Mouse (Mus musculus) limb, embryonic 14.5 days (tissue): ENCODE results near the gene Cnih2. TPM values are rescaled to one million over a fixed set of nuclear protein-coding genes. Genes with fewer than 3 reads are reported as not detected.
A peak's percentile ranks its signal among the peaks of the same experiment; 100 is the strongest.

Experiments used
- ATAC-seq: fragments of 200-750 bp; cut with Nextera tagmentation; 2 replicates; pipeline ENCODE4 v1.8.0; 2017; ENCODE audit warnings: low read depth, moderate number of reproducible peaks, moderate TSS enrichment; ENCODE audit not compliant: low FRiP score
- DNase-seq: peaks from one replicate; pipeline ENCODE4 v3.0.0-alpha.2; 2015; ENCODE audit warnings: low spot score
- H3K27ac ChIP-seq: fragments of 300-500 bp; sonication (generic); replicated peaks from 2 replicates; pipeline ENCODE4 v1.5.1; 2014; ENCODE audit warnings: low read depth, mild to moderate bottlenecking, low read length, moderate library complexity, mixed read lengths
- H3K27me3 ChIP-seq: fragments of 300-500 bp; sonication (generic); 2 replicates; pipeline ENCODE4 v1.6.1; 2014; ENCODE audit warnings: low read length, mixed read lengths; ENCODE audit not compliant: control insufficient read depth, insufficient read depth
- H3K36me3 ChIP-seq: fragments of 300-500 bp; sonication (generic); 2 replicates; pipeline ENCODE4 v1.6.1; 2014; ENCODE audit warnings: mild to moderate bottlenecking, low read length, moderate library complexity, mixed read lengths; ENCODE audit not compliant: control insufficient read depth, insufficient read depth
- H3K4me1 ChIP-seq: fragments of 300-500 bp; sonication (generic); 2 replicates; pipeline ENCODE4 v1.6.1; 2014; ENCODE audit warnings: antibody characterized with exemption, low read length, mixed read lengths; ENCODE audit not compliant: control insufficient read depth, insufficient read depth
- H3K4me2 ChIP-seq: fragments of 300-500 bp; sonication (generic); replicated peaks from 2 replicates; pipeline ENCODE4 v1.6.1; 2014; ENCODE audit warnings: low read depth, mild to moderate bottlenecking, low read length, moderate library complexity; ENCODE audit not compliant: severe bottlenecking
- H3K4me3 ChIP-seq: fragments of 300-500 bp; sonication (generic); replicated peaks from 2 replicates; pipeline ENCODE4 v1.5.1; 2014; ENCODE audit warnings: low read length
- H3K9ac ChIP-seq: fragments of 300-500 bp; sonication (generic); 2 replicates; pipeline ENCODE4 v1.6.1; 2014; ENCODE audit warnings: mild to moderate bottlenecking, low read depth, low read length, moderate library complexity; ENCODE audit not compliant: severe bottlenecking
- H3K9me3 ChIP-seq: fragments of 300-500 bp; sonication (generic); 2 replicates; pipeline ENCODE4 v1.6.1; 2016; ENCODE audit warnings: low read length; ENCODE audit not compliant: control insufficient read depth
- POLR2A ChIP-seq: fragments of 200-500 bp; IDR thresholded peaks from 2 replicates; pipeline ENCODE4 v1.8.0; 2012; ENCODE audit warnings: inconsistent platforms, mild to moderate bottlenecking, moderate library complexity, borderline replicate concordance; ENCODE audit not compliant: insufficient read depth, insufficient read length; ENCODE audit errors: extremely low read depth
- WGBS: fragments of 180-500 bp; shearing (Covaris S2); extraction: QIAGEN DNeasy Blood & Tissue Kit; methylation state at CpG from one replicate; pipeline ENCODE4 v1.1.7; 2014; 5-methylcytosine and 5-hydroxymethylcytosine counted together
- polyA plus RNA-seq, 2 experiments: library from polyadenylated mRNA; depleted of rRNA in 1 of 2; stranded (reverse) in 1 of 2; unstranded in 1 of 2; fragments of >200 nt; fragmentation: Nextera tagmentation in 1 of 2; extraction: Ambion mirVana in 1 of 2; gene quantifications; 2 replicates each; pipeline versions ENCODE4 v1.2.1 to v1.2.3; 2012 to 2014

Cnih2 gene
- polyA plus RNA-seq, 2 experiments, result 40.5 to 40.8 TPM

DNA sequence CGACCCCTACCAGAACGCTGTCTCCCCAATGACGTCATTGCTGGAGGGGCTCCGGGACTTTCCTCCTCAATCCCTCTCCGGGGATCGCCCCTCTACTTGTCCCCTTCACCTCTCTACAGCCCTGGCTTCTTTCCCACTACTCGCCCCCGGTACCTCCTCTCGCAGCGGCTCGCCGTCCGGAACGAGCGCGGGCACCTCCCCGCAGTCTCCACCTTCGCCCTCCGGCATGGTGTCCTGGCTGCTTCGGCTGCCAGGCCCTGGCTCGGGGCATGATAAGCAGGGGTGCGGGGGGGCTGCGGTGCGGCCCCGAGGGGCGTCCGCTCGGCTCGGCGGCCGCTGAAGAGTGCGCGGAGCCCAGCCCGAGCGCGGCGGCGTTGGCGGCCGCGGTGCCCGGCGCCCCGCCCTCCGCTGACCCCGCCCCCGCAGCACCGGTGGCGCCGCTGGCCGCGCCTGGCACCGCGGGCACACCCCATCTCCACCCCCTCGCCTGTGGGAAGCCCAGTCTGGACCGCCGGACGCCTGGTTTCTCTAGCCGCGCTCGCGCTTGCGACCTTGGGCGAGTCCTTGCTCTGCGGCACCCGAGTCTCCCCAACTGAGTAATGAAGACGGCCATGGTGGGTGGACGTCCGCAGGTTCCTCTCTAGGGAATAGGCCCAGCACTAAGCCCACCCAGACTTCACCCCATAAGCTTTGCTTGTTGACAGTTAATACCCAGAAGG, 13.0 kb downstream of the Cnih2 start, which contains the start of gene Tmem151a:
TSS of gene Tmem151a (minus strand) at position 387 of the 719 bp plus-strand sequence.
- Histone ChIP-seq H3K4me2 (peak within 1 kb of the TSS; percentile 74), H3K27me3 (peaks cover 58% of the 10 kb centered on the region), H3K36me3 (peaks cover 9% of the 10 kb centered on the region), H3K9me3 (no peaks in the 10 kb centered on the region), H3K4me1 (peaks cover 14% of the 10 kb centered on the region), H3K4me3 (peak within 1 kb of the TSS; percentile 42), H3K9ac (peak within 1 kb of the TSS; percentile 36), H3K27ac (no peak within 1 kb of the TSS)
- no peak for TF ChIP-seq POLR2A
- no peak for DNase-seq
- under 1% methylated on average over 54 of the region's 69 CpGs for WGBS
- no peak for ATAC-seq

- 6% methylated on average over 14 of the region's 15 CpGs for WGBS
- Histone ChIP-seq H3K9ac (no peak overlapping the region), H3K27me3 (peaks cover 58% of the 10 kb centered on the region), H3K4me2 (peak overlapping the region; percentile 74), H3K36me3 (peaks cover 5% of the 10 kb centered on the region; the same call in 1 of the 2 replicates), H3K4me1 (peaks cover 14% of the 10 kb centered on the region), H3K27ac (no peak overlapping the region), H3K4me3 (peak overlapping the region; percentile 42), H3K9me3 (no peaks in the 10 kb centered on the region)
- TF ChIP-seq POLR2A, result no peak
- ATAC-seq, result no peak
- no peak for DNase-seq
These were observed 13.5 kb downstream of the Cnih2 start for GRCm38 (mm10) chr19:5084834-5085144.

DNA sequence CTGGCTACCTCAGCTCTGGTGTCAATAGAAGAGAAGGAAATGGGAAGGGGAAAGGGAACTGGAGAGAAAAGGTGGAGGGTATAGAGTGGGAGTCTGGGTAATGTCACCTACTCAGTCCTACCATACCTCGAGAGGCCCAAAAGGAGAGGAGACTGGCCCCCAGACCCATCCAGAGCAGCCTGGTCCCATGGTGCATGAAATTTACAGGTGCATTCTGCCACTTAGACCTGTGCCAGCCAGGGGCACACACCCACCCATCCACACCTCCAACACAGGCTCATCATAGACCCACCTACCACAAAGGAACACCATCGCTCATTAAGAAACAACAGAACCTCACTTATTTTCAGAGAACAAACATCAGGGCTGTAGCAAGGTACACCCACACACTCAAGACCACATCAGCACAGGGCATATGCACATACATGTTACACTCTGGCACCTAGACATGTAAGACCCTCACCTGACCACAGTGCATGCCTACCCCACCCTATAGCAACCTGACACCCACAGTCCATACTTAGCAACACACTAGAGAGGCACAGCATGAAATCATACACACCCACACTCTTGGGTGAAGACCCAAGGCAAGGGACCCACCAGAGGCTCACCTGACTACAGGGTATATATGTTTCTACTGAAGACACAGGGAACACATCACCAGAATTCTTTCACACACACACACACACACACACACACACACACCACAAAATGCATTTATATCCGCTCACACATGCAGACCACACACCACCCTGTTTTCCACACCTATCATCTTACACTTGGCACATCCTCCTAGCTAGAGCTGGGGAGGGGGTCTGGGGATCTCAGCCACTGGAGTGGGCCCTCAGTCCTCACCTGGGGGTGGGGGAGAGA, 14.1 kb downstream of the Cnih2 start:
- WGBS, result 56% methylated on average over 3 of the region's 3 CpGs

GRCm38 (mm10) chr19:5082596-5082995, 15.7 kb downstream of the Cnih2 start:
- Histone ChIP-seq H3K4me2 (no peak overlapping the region), H3K9ac (no peak overlapping the region), H3K4me3 (no peak overlapping the region), H3K27ac (no peak overlapping the region), H3K4me1 (peaks cover 4% of the 10 kb centered on the region), H3K27me3 (peaks cover 58% of the 10 kb centered on the region), H3K36me3 (no peaks in the 10 kb centered on the region), H3K9me3 (no peaks in the 10 kb centered on the region)
- WGBS, result 70% methylated on average over 22 of the region's 24 CpGs
- ATAC-seq, result no peak
- TF ChIP-seq POLR2A, result no peak
- DNase-seq, result no peak

More for the DNA sequence above, 14.1 kb downstream of the Cnih2 start:
- ATAC-seq (no peak), DNase-seq (no peak)
- no peaks in the 10 kb centered on the region for H3K9me3 ChIP-seq
- no peak for TF ChIP-seq POLR2A
- peaks cover 58% of the 10 kb centered on the region for H3K27me3 ChIP-seq
- peaks cover 10% of the 10 kb centered on the region for H3K4me1 ChIP-seq
- H3K9ac ChIP-seq, result no peak overlapping the region
- H3K36me3 ChIP-seq, result 0 out of 2 replicates have a peak, but pooled peaks cover under 1% of the 10 kb centered on the region
- no peak overlapping the region for H3K27ac ChIP-seq
- H3K4me3 ChIP-seq, result peak overlapping the region; percentile 42; the same call in 1 of the 2 replicates
- H3K4me2 ChIP-seq, result no peak overlapping the region

GRCm38 (mm10) chr19:5082005-5082404, 16.3 kb downstream of the Cnih2 start:
- H3K9ac ChIP-seq, result no peak overlapping the region; the same call in 1 of the 2 replicates
- ATAC-seq, result no peak
- 65% methylated on average over 18 of the region's 18 CpGs for WGBS

More at GRCm38 (mm10) chr19:5082005-5082404, 16.3 kb downstream of the Cnih2 start:
- no peaks in the 10 kb centered on the region for H3K36me3 ChIP-seq
- H3K4me3 ChIP-seq, result no peak overlapping the region
- H3K4me2 ChIP-seq, result no peak overlapping the region
- no peaks in the 10 kb centered on the region for H3K4me1 ChIP-seq
- no peak overlapping the region for H3K27ac ChIP-seq
- no peaks in the 10 kb centered on the region for H3K9me3 ChIP-seq
- TF ChIP-seq POLR2A, result no peak
- DNase-seq, result no peak
- H3K27me3 ChIP-seq, result peaks cover 58% of the 10 kb centered on the region
